Mouse (Mus musculus) kidney, adult 2 months (tissue): ENCODE data around the gene Ndufb7. TPM values are rescaled to one million over a fixed set of nuclear protein-coding genes. Genes with fewer than 3 reads are reported as not detected.

ENCODE experiments used
- DNase-seq: peaks from one replicate; pipeline ENCODE4 v3.0.0; 2021
- H3K27ac ChIP-seq: fragments of 200-500 bp; 2 replicates; pipeline ENCODE4 v1.5.1; 2012; ENCODE audit warnings: low read depth, low read length, control low read depth, inconsistent platforms; ENCODE audit not compliant: insufficient read depth
- H3K27me3 ChIP-seq: fragments of 200-500 bp; replicated peaks from 2 replicates; pipeline ENCODE4 v1.6.1; 2012; ENCODE audit warnings: mild to moderate bottlenecking, moderate library complexity, low read length, inconsistent platforms; ENCODE audit not compliant: control insufficient read depth, insufficient read depth
- H3K36me3 ChIP-seq: fragments of 200-500 bp; 2 replicates; pipeline ENCODE4 v1.6.1; 2012; ENCODE audit warnings: mild to moderate bottlenecking, moderate library complexity, low read length, inconsistent platforms; ENCODE audit not compliant: control insufficient read depth, insufficient read depth
- H3K4me1 ChIP-seq: fragments of 200-500 bp; 2 replicates; pipeline ENCODE4 v1.6.1; 2011; ENCODE audit warnings: low read length; ENCODE audit not compliant: control insufficient read depth, insufficient read depth
- H3K4me3 ChIP-seq: fragments of 200-500 bp; 2 replicates; pipeline ENCODE4 v1.5.1; 2011; ENCODE audit warnings: mild to moderate bottlenecking, low read depth, low read length, control low read depth; ENCODE audit not compliant: insufficient read depth
- CTCF ChIP-seq: fragments of 200-500 bp; conservative IDR thresholded peaks from 2 replicates; pipeline ENCODE4 v1.5.1; 2011; ENCODE audit warnings: low read depth, mild to moderate bottlenecking, control low read depth, low read length, moderate library complexity, mixed read lengths; ENCODE audit not compliant: insufficient read depth, insufficient read length
- POLR2A ChIP-seq: fragments of 200-500 bp; IDR thresholded peaks from one replicate; pipeline ENCODE4 v1.6.1; 2011; ENCODE audit warnings: low read depth, low read length, control low read depth
- WGBS: fragments of 180-500 bp; shearing (Covaris S2); methylation state at CpG from one replicate; pipeline ENCODE4 v1.1.7; 2018; 5-methylcytosine and 5-hydroxymethylcytosine counted together
- polyA plus RNA-seq: library from polyadenylated mRNA; depleted of rRNA; stranded (reverse); fragments of >200 nt; gene quantifications from 2 replicates; pipeline ENCODE4 v1.2.3, GENCODE M21; 2012

Ndufb7 gene
- polyA plus RNA-seq, 1 experiment, result 720 TPM

- Histone ChIP-seq H3K27me3 (no peaks in the 10 kb centered on the region), H3K27ac (no peak overlapping the region), H3K4me3 (no peak overlapping the region), H3K36me3 (no peaks in the 10 kb centered on the region), H3K4me1 (peaks cover 38% of the 10 kb centered on the region)
- peak; percentile 71 for DNase-seq
- WGBS, result 39% methylated on average over 3 of the region's 3 CpGs
- TF ChIP-seq CTCF (no peak), POLR2A (no peak)
Measured at GRCm38 (mm10) chr8:83585333-83585732, 18.9 kb downstream of the Ndufb7 start.

GRCm38 (mm10) chr8:83587644-83588043 lies 21.2 kb downstream of the Ndufb7 start:
- no peak for DNase-seq
- no peaks in the 10 kb centered on the region for H3K27me3 ChIP-seq
- TF ChIP-seq CTCF, result no peak
- TF ChIP-seq POLR2A, result no peak
- no peak overlapping the region for H3K4me3 ChIP-seq
- no peak overlapping the region for H3K27ac ChIP-seq
- no peaks in the 10 kb centered on the region for H3K36me3 ChIP-seq
- peaks cover 34% of the 10 kb centered on the region for H3K4me1 ChIP-seq
- WGBS, result 39% methylated on average over 6 of the region's 6 CpGs

GRCm38 (mm10) chr8:83588886-83589285 lies 22.4 kb downstream of the Ndufb7 start:
- peaks cover 34% of the 10 kb centered on the region for H3K4me1 ChIP-seq
- H3K36me3 ChIP-seq, result no peaks in the 10 kb centered on the region
- 91% methylated on average over 5 of the region's 5 CpGs for WGBS
- no peak overlapping the region for H3K27ac ChIP-seq
- H3K27me3 ChIP-seq, result no peaks in the 10 kb centered on the region
- TF ChIP-seq CTCF, result no peak
- H3K4me3 ChIP-seq, result no peak overlapping the region
- DNase-seq, result no peak

GRCm38 (mm10) chr8:83590488-83591023 lies 24.1 kb downstream of the Ndufb7 start:
- Histone ChIP-seq H3K4me3 (no peak overlapping the region), H3K4me1 (peaks cover 26% of the 10 kb centered on the region), H3K36me3 (no peaks in the 10 kb centered on the region), H3K27ac (no peak overlapping the region), H3K27me3 (no peaks in the 10 kb centered on the region)
- WGBS, result 64% methylated on average over 7 of the region's 7 CpGs
- DNase-seq, result no peak
- 0 out of 2 replicates have a peak, but pooled peaks have one; percentile 19 for TF ChIP-seq CTCF
- TF ChIP-seq POLR2A, result no peak

GRCm38 (mm10) chr8:83592682-83593081 lies 26.2 kb downstream of the Ndufb7 start:
- TF ChIP-seq POLR2A (no peak), CTCF (no peak)
- Histone ChIP-seq H3K36me3 (no peaks in the 10 kb centered on the region), H3K4me1 (peaks cover 18% of the 10 kb centered on the region), H3K4me3 (no peak overlapping the region), H3K27me3 (no peaks in the 10 kb centered on the region), H3K27ac (no peak overlapping the region)
- WGBS, result 57% methylated on average over 3 of the region's 3 CpGs
- no peak for DNase-seq

- WGBS, result under 1% methylated on average over 22 of the region's 22 CpGs
- peak overlapping the region; percentile 83 for H3K27ac ChIP-seq
- peaks cover 11% of the 10 kb centered on the region for H3K4me1 ChIP-seq
- no peaks in the 10 kb centered on the region for H3K27me3 ChIP-seq
- H3K36me3 ChIP-seq, result no peaks in the 10 kb centered on the region
- DNase-seq, result no peak
- TF ChIP-seq POLR2A (no peak), CTCF (no peak)
- H3K4me3 ChIP-seq, result peak overlapping the region; percentile 84
Measured at GRCm38 (mm10) chr8:83593325-83594166, 27.1 kb downstream of the Ndufb7 start.

GRCm38 (mm10) chr8:83594167-83595049 lies 27.9 kb downstream of the Ndufb7 start:
- DNase-seq, result peak; percentile 99
- Histone ChIP-seq H3K36me3 (no peaks in the 10 kb centered on the region), H3K4me1 (peaks cover 8% of the 10 kb centered on the region), H3K27ac (peak overlapping the region; percentile 84), H3K4me3 (peak overlapping the region; percentile 84), H3K27me3 (no peaks in the 10 kb centered on the region)
- TF ChIP-seq CTCF (no peak), POLR2A (peak; percentile 61)
- WGBS, result under 1% methylated on average over 43 of the region's 43 CpGs
